Mouse (Mus musculus): ENCODE measurements around the gene Chd1.
A peak's percentile ranks its signal among the peaks of the same experiment; 100 is the strongest.
"Not testable (repeated sequence)": the region's sequence is repeated elsewhere in the genome, so short reads cannot be mapped to it uniquely, and the experiment has no call there.

Gene Chd1

GRCm38 (mm10) chr17:15704475-15705300 is at the start of gene Chd1:
Chd1 (plus strand) TSS chr17:15704967.
- peak; percentile 87 to 90 for DNase-seq

GRCm38 (mm10) chr17:15656881-15657607 is 47.7 kb upstream of the Chd1 start:
- DNase-seq: no peak

GRCm38 (mm10) chr17:15672870-15673269 is 31.9 kb upstream of the Chd1 start:
- DNase-seq: no peak

- peak; percentile 59 to 80 for DNase-seq
Observed at GRCm38 (mm10) chr17:15677970-15678645, 26.7 kb upstream of the Chd1 start.

- DNase-seq: peak in 1 of 2 experiments; percentile 17
Observed at GRCm38 (mm10) chr17:15679966-15680630, 24.7 kb upstream of the Chd1 start.

GRCm38 (mm10) chr17:15680661-15681060 is 24.1 kb upstream of the Chd1 start:
- DNase-seq: no peak

- peak; percentile 25 to 51 for DNase-seq
Observed at GRCm38 (mm10) chr17:15686396-15686795, 18.4 kb upstream of the Chd1 start.

- no peak for DNase-seq
Observed at GRCm38 (mm10) chr17:15690304-15690703, 14.5 kb upstream of the Chd1 start.

- no peak for DNase-seq
Observed at GRCm38 (mm10) chr17:15695566-15695965, 9.2 kb upstream of the Chd1 start.

- no peak for DNase-seq
Observed at GRCm38 (mm10) chr17:15698956-15699355, 5.8 kb upstream of the Chd1 start.

- no peak for DNase-seq
Observed at GRCm38 (mm10) chr17:15701505-15701904, 3.3 kb upstream of the Chd1 start.

GRCm38 (mm10) chr17:15704158-15704474 is 651 bp upstream of the Chd1 start:
- DNase-seq: no peak

- DNase-seq: peak; percentile 70 to 76
Observed at GRCm38 (mm10) chr17:15705303-15706284, 827 bp downstream of the Chd1 start.

- no peak for DNase-seq
Observed at GRCm38 (mm10) chr17:15714507-15714906, 9.7 kb downstream of the Chd1 start.

GRCm38 (mm10) chr17:15715013-15715902 is 10.5 kb downstream of the Chd1 start:
- DNase-seq: peak; percentile 63 to 64

GRCm38 (mm10) chr17:15715940-15716339 is 11.2 kb downstream of the Chd1 start:
- DNase-seq: no peak

GRCm38 (mm10) chr17:15720841-15721240 is 16.1 kb downstream of the Chd1 start:
- no peak for DNase-seq

GRCm38 (mm10) chr17:15723291-15723690 is 18.5 kb downstream of the Chd1 start:
- no peak for DNase-seq

GRCm38 (mm10) chr17:15723866-15724475 is 19.2 kb downstream of the Chd1 start:
- not testable (repeated sequence) for DNase-seq

- no peak for DNase-seq
Observed at GRCm38 (mm10) chr17:15731706-15732105, 26.9 kb downstream of the Chd1 start.

Data from thymus, postnatal 36 days (tissue).